Mouse (Mus musculus): ENCODE results near the gene Mknk1.

- TF ChIP-seq CTCF (IDR thresholded peaks at IDR 0.05; ENCODE audit: borderline replicate concordance, insufficient read depth, low read length), result no peak
- no peak for TF ChIP-seq POLR2A (IDR thresholded peaks at IDR 0.05; ENCODE audit: low read depth, low read length)
These were observed 43.2 kb downstream of the Mknk1 start for GRCm38 (mm10) chr4:115882195-115882594.
